Mouse (Mus musculus) frontal cortex, postnatal 36 days (tissue): ENCODE data around the gene Tcp1.

Source experiments
- DNase-seq, 2 experiments: peaks; one replicate each; pipeline ENCODE4 v3.0.0; 2022; ENCODE audit warnings: low spot score in 2 of 2

Tcp1 gene

DNA sequence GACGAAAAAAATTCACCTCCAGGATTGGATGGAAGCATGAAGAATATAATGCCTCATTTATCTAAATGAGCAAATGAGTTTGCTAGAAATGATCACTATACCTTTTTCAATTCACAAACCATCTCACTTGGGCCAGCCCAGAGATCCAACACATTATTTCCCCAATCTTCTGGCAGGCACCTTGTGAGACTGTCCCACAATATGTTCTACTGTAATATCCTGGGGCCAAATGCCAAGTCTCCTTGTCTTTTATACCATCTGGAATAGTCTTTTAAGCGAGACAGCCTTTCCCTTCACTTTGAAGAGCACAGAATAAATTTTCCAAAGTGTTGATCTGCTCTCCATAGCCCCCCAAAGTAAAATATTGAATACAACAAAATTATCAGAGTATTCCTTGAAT, 58.4 kb downstream of the Tcp1 start:
- no peak for DNase-seq
